ENCODE assay signal across 27 mouse cellular contexts in genomic region chr8:82920124-82920523, GRCm38 (mm10). TPM values are rescaled to one million over a fixed set of nuclear protein-coding genes. Genes with fewer than 3 reads are reported as not detected.
DNase-seq lines count a peak whose midpoint lies in the region; ATAC-seq lines count a peak whose summit lies in the region.
"Had no signal": no experiment of that assay in that cellular context is flagged by ENCODE, and none has a peak within 500 bp of the region (broad histone marks: within the 10 kb centered on the region; RNA-seq: fewer than 3 reads in every experiment).

No protein-coding gene starts in this region.

- H3K36me3 ChIP-seq in neural tube, embryonic 11.5 days (ENCODE audit: control insufficient read depth, insufficient read depth, low read length), result no peaks in the 10 kb centered on the region
- no peaks in the 10 kb centered on the region for H3K36me3 ChIP-seq in neural tube, embryonic 15.5 days
- H3K36me3 ChIP-seq in forebrain, embryonic 12.5 days (replicated peaks), result no peaks in the 10 kb centered on the region
- H3K36me3 ChIP-seq: forebrain, embryonic 10.5 days; G1E; heart, embryonic 12.5 days; heart, embryonic 15.5 days; hindbrain, embryonic 12.5 days; hindbrain, embryonic 15.5 days; intestine, embryonic 15.5 days had no signal

- peaks cover 7% of the 10 kb centered on the region for H3K4me1 ChIP-seq in neural tube, embryonic 11.5 days (ENCODE audit: control insufficient read depth, insufficient read depth, low read length)
- peaks cover 11% of the 10 kb centered on the region; the same call in 1 of the 2 replicates for H3K4me1 ChIP-seq in neural tube, embryonic 15.5 days
- H3K4me1 ChIP-seq in forebrain, embryonic 12.5 days, result peaks cover 7% of the 10 kb centered on the region
- H3K4me1 ChIP-seq: hindbrain, embryonic 15.5 days; intestine, embryonic 15.5 days had no signal

- no peaks in the 10 kb centered on the region for H3K27me3 ChIP-seq in neural tube, embryonic 11.5 days (ENCODE audit: control insufficient read depth, insufficient read depth, low read length)
- no peaks in the 10 kb centered on the region for H3K27me3 ChIP-seq in neural tube, embryonic 15.5 days (replicated peaks)
- no peaks in the 10 kb centered on the region for H3K27me3 ChIP-seq in forebrain, embryonic 12.5 days
- H3K27me3 ChIP-seq: CH12.LX; heart, embryonic 12.5 days; heart, embryonic 15.5 days; hindbrain, embryonic 12.5 days; hindbrain, embryonic 15.5 days; intestine, embryonic 15.5 days had no signal

- peak; percentile 11 for DNase-seq in embryo, embryonic 10 days (ENCODE audit: low spot score)
- DNase-seq in embryo, embryonic 10.5 days (ENCODE audit: low spot score), result no peak
- peak; percentile 31 for DNase-seq in neural tube, embryonic 11.5 days (ENCODE audit: low spot score)
- DNase-seq in mesoderm, embryonic 11.5 days (ENCODE audit: low read depth, low spot score), result peak; percentile 29
- DNase-seq: adrenal gland, adult 2 months; adrenal gland, postnatal 14 days; cerebellum, adult 11 months; cerebellum, adult 2 months; cerebellum, adult 9-11 months; cerebellum, postnatal 25 days; forebrain, postnatal 0 days; gastrocnemius, adult 2 months; gastrocnemius, postnatal 14 days; heart, adult 18-20 months; heart, postnatal 10 days; heart, postnatal 4 days had no signal

- no peaks in the 10 kb centered on the region for H3K9me3 ChIP-seq in neural tube, embryonic 11.5 days (ENCODE audit: control insufficient read depth, low read length)
- H3K9me3 ChIP-seq in neural tube, embryonic 15.5 days (replicated peaks), result no peaks in the 10 kb centered on the region
- H3K9me3 ChIP-seq in forebrain, embryonic 12.5 days, result no peaks in the 10 kb centered on the region
- H3K9me3 ChIP-seq: forebrain, embryonic 10.5 days; G1E; heart, embryonic 12.5 days; heart, embryonic 15.5 days; hindbrain, embryonic 12.5 days; hindbrain, embryonic 15.5 days; intestine, embryonic 15.5 days had no signal

- WGBS in neural tube, embryonic 11.5 days, result 24% methylated on average over 4 of the region's 4 CpGs
- 17% methylated on average over 4 of the region's 4 CpGs for WGBS in neural tube, embryonic 15.5 days
- WGBS in forebrain, embryonic 12.5 days, result 62% methylated on average over 4 of the region's 4 CpGs

- no peak overlapping the region for H3K4me3 ChIP-seq in neural tube, embryonic 11.5 days (ENCODE audit: low read depth, low read length)
- H3K4me3 ChIP-seq in neural tube, embryonic 15.5 days (replicated peaks), result no peak overlapping the region
- H3K4me3 ChIP-seq in forebrain, embryonic 12.5 days (replicated peaks), result no peak overlapping the region
- H3K4me3 ChIP-seq: forebrain, embryonic 10.5 days; gastrocnemius, adult 2 months; heart, embryonic 12.5 days; heart, embryonic 15.5 days; hindbrain, embryonic 12.5 days; hindbrain, embryonic 15.5 days; intestine, embryonic 15.5 days had no signal

- peak; percentile 71 for ATAC-seq in neural tube, embryonic 11.5 days (ENCODE audit: insufficient read depth, low FRiP score, low TSS enrichment)
- ATAC-seq in neural tube, embryonic 15.5 days (ENCODE audit: low FRiP score), result no peak
- ATAC-seq in forebrain, embryonic 12.5 days (ENCODE audit: low FRiP score), result no peak
- ATAC-seq: forebrain, embryonic 14.5 days; forebrain, postnatal 0 days; intestine, embryonic 15.5 days had no signal

- no peak overlapping the region for H3K9ac ChIP-seq in neural tube, embryonic 11.5 days (ENCODE audit: low read length)
- H3K9ac ChIP-seq in neural tube, embryonic 15.5 days (replicated peaks), result no peak overlapping the region
- no peak overlapping the region for H3K9ac ChIP-seq in forebrain, embryonic 12.5 days
- H3K9ac ChIP-seq: forebrain, postnatal 0 days; heart, embryonic 12.5 days; heart, embryonic 15.5 days; hindbrain, embryonic 12.5 days; hindbrain, embryonic 15.5 days; intestine, embryonic 15.5 days had no signal

- no peak overlapping the region for H3K4me2 ChIP-seq in neural tube, embryonic 11.5 days (ENCODE audit: low read depth)
- no peak overlapping the region for H3K4me2 ChIP-seq in neural tube, embryonic 15.5 days
- H3K4me2 ChIP-seq in forebrain, embryonic 12.5 days, result no peak overlapping the region
- H3K4me2 ChIP-seq: heart, embryonic 12.5 days; heart, embryonic 15.5 days; hindbrain, embryonic 12.5 days; hindbrain, embryonic 15.5 days; intestine, embryonic 15.5 days had no signal

- H3K27ac ChIP-seq in neural tube, embryonic 11.5 days (ENCODE audit: low read depth, low read length), result no peak overlapping the region
- no peak overlapping the region for H3K27ac ChIP-seq in neural tube, embryonic 15.5 days (replicated peaks)
- H3K27ac ChIP-seq in forebrain, embryonic 12.5 days, result no peak overlapping the region
- H3K27ac ChIP-seq: forebrain, embryonic 10.5 days; gastrocnemius, adult 2 months; heart, embryonic 15.5 days; hindbrain, embryonic 12.5 days; hindbrain, embryonic 15.5 days; intestine, embryonic 15.5 days had no signal

RNA-seq across cellular contexts. Expression of gene Rnf150, which starts 57.0 kb away (rescaled TPM):
- 1.7 and 1.8 TPM in 2 replicates for polyA plus RNA-seq in neural tube, embryonic 11.5 days (2014; fragmentation: Nextera tagmentation; extraction: Ambion mirVana)
- polyA plus RNA-seq in neural tube, embryonic 15.5 days (2015; fragmentation: Nextera tagmentation; extraction: Ambion mirVana), result 2.1 and 2.5 TPM in 2 replicates
- 1.9 TPM in 2 replicates for polyA plus RNA-seq in forebrain, embryonic 12.5 days (2016; fragmentation: Nextera tagmentation; extraction: Ambion mirVana)
- polyA plus RNA-seq: G1E had no signal
